Mouse (Mus musculus): Measurements from ENCODE around the gene D16Ertd472e. TPM values are rescaled to one million over a fixed set of nuclear protein-coding genes. Genes with fewer than 3 reads are reported as not detected.

D16Ertd472e gene
- polyA plus RNA-seq, 2 experiments, result 10.9 to 17.8 TPM

DNA sequence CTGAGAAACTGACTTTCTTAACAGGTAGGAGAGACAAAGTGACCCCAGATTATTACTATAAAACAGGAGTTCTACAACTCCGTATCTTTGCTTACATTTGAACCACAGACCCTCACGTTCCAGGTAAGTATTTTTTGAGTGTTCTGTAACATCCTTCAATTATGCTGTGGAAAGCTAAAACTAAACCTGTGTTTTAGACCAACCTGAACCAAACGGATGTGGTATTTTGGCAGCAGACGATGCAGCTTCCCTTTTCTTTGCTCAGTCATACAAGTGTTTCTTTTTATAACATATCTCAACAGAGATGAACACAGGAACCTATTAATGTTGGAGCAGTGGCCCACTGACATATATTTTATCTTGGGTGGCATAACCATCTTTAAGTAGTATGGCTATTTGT is 18.9 kb downstream of the D16Ertd472e start:
- H3K4me2 ChIP-seq (replicated peaks; ENCODE audit: low read depth, low read length, severe bottlenecking), result no peak overlapping the region
- 93% methylated on average over 4 of the region's 4 CpGs for WGBS
- H3K4me3 ChIP-seq (replicated peaks; ENCODE audit: low read length), result no peak overlapping the region
- H3K36me3 ChIP-seq (ENCODE audit: control insufficient read depth, insufficient read depth, low read length), result peaks cover 32% of the 10 kb centered on the region
- H3K9me3 ChIP-seq (ENCODE audit: control insufficient read depth, low read length), result no peaks in the 10 kb centered on the region
- no peak overlapping the region for H3K27ac ChIP-seq (replicated peaks; ENCODE audit: low read depth, low read length)
- DNase-seq (ENCODE audit: low spot score) (no peak), ATAC-seq (ENCODE audit: low FRiP score, low read depth) (no peak)
- H3K4me1 ChIP-seq (ENCODE audit: control insufficient read depth, insufficient read depth, low read length), result no peaks in the 10 kb centered on the region
- no peak overlapping the region for H3K9ac ChIP-seq (ENCODE audit: low read depth, low read length, severe bottlenecking)
- no peaks in the 10 kb centered on the region for H3K27me3 ChIP-seq (ENCODE audit: control insufficient read depth, insufficient read depth, low read length)
- TF ChIP-seq POLR2A (IDR thresholded peaks at IDR 0.05; ENCODE audit: borderline replicate concordance, extremely low read depth, insufficient read depth, insufficient read length), result no peak

DNA sequence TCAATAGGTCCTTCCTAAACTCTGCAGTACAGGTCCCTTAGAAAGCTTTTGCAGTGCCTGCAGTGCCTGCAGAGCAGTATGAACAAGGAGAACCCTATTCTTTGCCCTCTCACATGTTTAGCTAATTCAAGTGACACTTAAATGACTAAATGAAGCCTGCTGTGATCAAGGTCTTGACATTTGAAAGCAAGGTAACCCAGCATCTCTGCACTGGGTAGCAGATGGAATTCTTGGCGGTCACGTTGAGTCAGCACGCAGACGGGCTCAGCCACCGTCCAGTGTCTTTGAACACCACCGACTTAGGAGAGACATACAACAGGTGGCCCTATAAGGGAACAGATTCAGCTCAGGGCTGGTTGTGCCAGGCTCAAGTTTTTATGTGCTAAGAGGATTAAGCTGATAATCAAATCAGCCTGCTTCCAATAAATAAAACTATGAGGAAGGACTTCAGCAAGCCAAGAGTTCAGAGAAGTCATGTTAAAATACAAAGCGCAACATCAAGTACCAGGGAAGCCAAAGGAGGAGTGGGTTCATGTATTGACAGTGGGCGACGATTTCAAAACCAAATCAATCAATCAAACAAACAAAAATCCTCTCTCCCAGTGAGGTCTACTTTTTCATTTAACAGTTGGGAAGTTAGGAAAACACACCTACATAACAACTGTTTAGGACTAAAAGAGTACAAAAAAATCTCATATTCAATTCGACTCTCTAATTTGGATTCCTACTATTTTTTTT is 21.4 kb downstream of the D16Ertd472e start:
- no peaks in the 10 kb centered on the region for H3K27me3 ChIP-seq (ENCODE audit: control insufficient read depth, insufficient read depth, low read length)
- H3K36me3 ChIP-seq (ENCODE audit: control insufficient read depth, insufficient read depth, low read length), result peaks cover 15% of the 10 kb centered on the region; the same call in 1 of the 2 replicates
- DNase-seq (ENCODE audit: low spot score) (no peak), ATAC-seq (ENCODE audit: low FRiP score, low read depth) (no peak)
- WGBS, result 57% methylated on average over 10 of the region's 10 CpGs
- H3K27ac ChIP-seq (replicated peaks; ENCODE audit: low read depth, low read length), result no peak overlapping the region
- H3K9me3 ChIP-seq (ENCODE audit: control insufficient read depth, low read length), result no peaks in the 10 kb centered on the region
- no peak overlapping the region for H3K9ac ChIP-seq (ENCODE audit: low read depth, low read length, severe bottlenecking)
- no peaks in the 10 kb centered on the region for H3K4me1 ChIP-seq (ENCODE audit: control insufficient read depth, insufficient read depth, low read length)
- no peak overlapping the region for H3K4me2 ChIP-seq (replicated peaks; ENCODE audit: low read depth, low read length, severe bottlenecking)
- TF ChIP-seq POLR2A (IDR thresholded peaks at IDR 0.05; ENCODE audit: borderline replicate concordance, extremely low read depth, insufficient read depth, insufficient read length), result no peak
- no peak overlapping the region for H3K4me3 ChIP-seq (replicated peaks; ENCODE audit: low read length)

DNA sequence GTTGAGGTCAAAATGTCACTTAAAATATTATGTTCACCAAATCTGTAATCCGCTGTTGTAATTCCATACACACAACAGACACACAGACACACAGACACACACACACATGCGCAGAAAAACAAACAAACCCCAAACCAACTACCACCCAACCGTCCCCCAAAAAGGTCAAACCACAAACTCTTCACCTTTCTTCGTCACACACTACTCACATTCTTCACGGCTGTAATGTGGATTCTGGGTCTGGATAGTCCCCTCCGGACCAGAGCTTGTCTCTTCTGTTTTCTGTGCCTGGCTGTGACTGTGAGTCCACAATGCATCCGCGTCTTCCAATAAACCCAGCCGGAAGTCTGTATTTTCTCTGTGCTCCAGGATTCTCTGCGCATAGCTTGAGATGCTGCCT is 29.1 kb downstream of the D16Ertd472e start:
- Histone ChIP-seq H3K4me3 (replicated peaks; ENCODE audit: low read length) (no peak overlapping the region), H3K9me3 (ENCODE audit: control insufficient read depth, low read length) (no peaks in the 10 kb centered on the region), H3K4me1 (ENCODE audit: control insufficient read depth, insufficient read depth, low read length) (no peaks in the 10 kb centered on the region), H3K4me2 (replicated peaks; ENCODE audit: low read depth, low read length, severe bottlenecking) (no peak overlapping the region), H3K27ac (replicated peaks; ENCODE audit: low read depth, low read length) (no peak overlapping the region), H3K27me3 (ENCODE audit: control insufficient read depth, insufficient read depth, low read length) (no peaks in the 10 kb centered on the region), H3K36me3 (ENCODE audit: control insufficient read depth, insufficient read depth, low read length) (peaks cover 39% of the 10 kb centered on the region), H3K9ac (ENCODE audit: low read depth, low read length, severe bottlenecking) (no peak overlapping the region)
- DNase-seq (ENCODE audit: low spot score) (no peak), ATAC-seq (ENCODE audit: low FRiP score, low read depth) (no peak)
- no peak for TF ChIP-seq POLR2A (IDR thresholded peaks at IDR 0.05; ENCODE audit: borderline replicate concordance, extremely low read depth, insufficient read depth, insufficient read length)
- WGBS, result 91% methylated on average over 10 of the region's 10 CpGs

DNA sequence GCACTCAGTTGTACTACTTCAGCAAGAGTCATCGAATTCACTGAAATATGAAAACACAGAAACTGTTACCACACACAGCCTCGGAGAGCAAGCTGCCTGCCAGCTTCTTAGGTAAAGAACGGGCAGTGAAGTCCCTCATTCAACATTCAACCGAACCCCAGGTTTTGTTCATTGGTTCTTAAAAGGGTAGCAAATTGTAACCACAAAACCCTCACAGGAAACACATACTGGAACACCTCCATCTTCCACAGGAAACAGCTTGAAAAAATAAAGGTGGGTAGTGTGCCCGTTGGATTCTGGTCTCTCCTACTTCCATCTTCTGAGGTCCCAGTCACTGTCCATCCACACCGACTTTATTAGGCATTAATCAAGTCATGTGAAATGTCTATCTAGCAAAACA is 30.0 kb downstream of the D16Ertd472e start:
- ATAC-seq (ENCODE audit: low FRiP score, low read depth), result no peak
- Histone ChIP-seq H3K4me2 (replicated peaks; ENCODE audit: low read depth, low read length, severe bottlenecking) (no peak overlapping the region), H3K4me3 (replicated peaks; ENCODE audit: low read length) (no peak overlapping the region), H3K36me3 (ENCODE audit: control insufficient read depth, insufficient read depth, low read length) (peaks cover 42% of the 10 kb centered on the region), H3K4me1 (ENCODE audit: control insufficient read depth, insufficient read depth, low read length) (no peaks in the 10 kb centered on the region), H3K9me3 (ENCODE audit: control insufficient read depth, low read length) (no peaks in the 10 kb centered on the region), H3K27ac (replicated peaks; ENCODE audit: low read depth, low read length) (no peak overlapping the region), H3K27me3 (ENCODE audit: control insufficient read depth, insufficient read depth, low read length) (no peaks in the 10 kb centered on the region), H3K9ac (ENCODE audit: low read depth, low read length, severe bottlenecking) (no peak overlapping the region)
- no peak for TF ChIP-seq POLR2A (IDR thresholded peaks at IDR 0.05; ENCODE audit: borderline replicate concordance, extremely low read depth, insufficient read depth, insufficient read length)
- no peak for DNase-seq (ENCODE audit: low spot score)
- WGBS, result 86% methylated on average over 6 of the region's 6 CpGs

DNA sequence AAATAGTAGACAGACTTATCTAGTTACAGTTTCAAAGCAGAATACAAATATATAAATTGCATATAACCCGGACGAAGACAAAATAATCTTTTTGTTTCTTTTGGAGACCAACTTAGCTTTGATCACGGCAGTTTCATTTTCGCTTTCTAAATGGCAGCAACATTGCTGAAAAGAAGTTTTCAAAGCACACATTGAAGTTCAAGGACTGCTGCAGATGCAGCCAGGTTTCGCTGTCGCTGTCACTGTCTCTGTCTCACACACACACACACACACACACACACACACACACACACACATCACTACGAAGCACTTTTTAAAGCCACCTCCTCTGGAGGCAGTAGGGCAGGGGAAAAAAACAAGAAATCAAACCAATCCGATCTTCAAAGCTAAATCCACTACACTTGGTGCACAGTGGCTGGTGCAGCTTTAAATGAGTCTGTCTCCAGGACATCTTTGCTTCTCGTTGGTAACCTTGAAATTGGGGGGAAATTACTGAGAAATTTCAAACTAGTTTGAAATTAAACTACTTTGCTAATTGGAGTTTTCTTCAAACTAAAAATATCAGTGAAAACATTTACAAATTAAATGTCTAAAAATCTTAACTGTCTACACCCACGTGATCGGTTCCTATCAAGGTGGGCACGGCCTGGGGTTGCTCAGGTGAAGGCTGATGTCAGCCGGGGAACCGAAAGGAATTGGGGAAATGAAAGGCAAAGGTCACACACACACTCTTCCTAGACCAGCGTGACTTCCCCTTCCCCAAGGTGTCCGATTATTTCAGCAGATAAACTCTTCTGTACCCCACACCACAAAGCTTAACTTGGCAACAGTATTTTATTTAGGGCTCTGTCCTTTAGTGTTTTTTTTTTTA is 35.9 kb downstream of the D16Ertd472e start:
- no peaks in the 10 kb centered on the region for H3K9me3 ChIP-seq (ENCODE audit: control insufficient read depth, low read length)
- H3K4me3 ChIP-seq (replicated peaks; ENCODE audit: low read length), result no peak overlapping the region
- DNase-seq (ENCODE audit: low spot score) (no peak), ATAC-seq (ENCODE audit: low FRiP score, low read depth) (no peak)
- no peak overlapping the region for H3K4me2 ChIP-seq (replicated peaks; ENCODE audit: low read depth, low read length, severe bottlenecking)
- no peak overlapping the region for H3K27ac ChIP-seq (replicated peaks; ENCODE audit: low read depth, low read length)
- no peak overlapping the region for H3K9ac ChIP-seq (ENCODE audit: low read depth, low read length, severe bottlenecking)
- 87% methylated on average over 16 of the region's 16 CpGs for WGBS
- H3K4me1 ChIP-seq (ENCODE audit: control insufficient read depth, insufficient read depth, low read length), result no peaks in the 10 kb centered on the region
- peaks cover 25% of the 10 kb centered on the region for H3K36me3 ChIP-seq (ENCODE audit: control insufficient read depth, insufficient read depth, low read length)
- TF ChIP-seq POLR2A (IDR thresholded peaks at IDR 0.05; ENCODE audit: borderline replicate concordance, extremely low read depth, insufficient read depth, insufficient read length), result no peak
- H3K27me3 ChIP-seq (ENCODE audit: control insufficient read depth, insufficient read depth, low read length), result no peaks in the 10 kb centered on the region

Measured in limb, embryonic 14.5 days (tissue).